Comparison of ENCODE assay signal across 9 mouse cellular contexts in the genomic region with DNA sequence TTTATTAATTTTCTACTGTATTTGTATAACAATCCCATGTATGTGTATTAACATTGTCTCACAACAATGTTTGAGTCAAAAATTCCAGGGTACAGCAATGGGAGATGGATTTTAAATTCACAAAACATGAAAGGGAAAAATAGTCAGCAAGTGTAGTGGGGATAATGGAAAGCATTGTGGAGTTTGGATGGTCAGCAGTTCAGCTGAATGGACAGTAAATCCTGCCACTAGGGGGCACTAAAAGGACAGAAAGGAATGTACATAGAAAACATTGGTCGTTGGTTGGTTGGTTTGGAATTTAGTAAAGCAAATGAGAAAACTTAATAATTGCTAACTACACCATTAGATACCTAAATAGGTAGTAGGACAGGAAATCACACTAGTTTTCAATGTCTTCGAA.
DNase-seq lines count a peak whose midpoint lies in the region; ATAC-seq and TF ChIP-seq lines count a peak whose summit lies in the region.
"Had no signal": no experiment of that assay in that cellular context is flagged by ENCODE, and none has a peak within 500 bp of the region (broad histone marks: within the 10 kb centered on the region; RNA-seq: fewer than 3 reads in every experiment).

No protein-coding gene starts in this region.

- WGBS in heart, postnatal 0 days = 20% methylated on average over 2 of the region's 2 CpGs
- WGBS in heart, embryonic 12.5 days = 24% methylated on average over 2 of the region's 2 CpGs
- 28% methylated on average over 2 of the region's 2 CpGs for WGBS in forebrain, embryonic 15.5 days

- no peaks in the 10 kb centered on the region for H3K4me1 ChIP-seq in heart, postnatal 0 days (ENCODE audit: control insufficient read depth, insufficient read depth)
- H3K4me1 ChIP-seq in heart, embryonic 12.5 days (replicated peaks) = no peaks in the 10 kb centered on the region
- no peaks in the 10 kb centered on the region for H3K4me1 ChIP-seq in forebrain, embryonic 15.5 days

- no peaks in the 10 kb centered on the region for H3K9me3 ChIP-seq in heart, postnatal 0 days (replicated peaks; ENCODE audit: control insufficient read depth, low read length)
- no peaks in the 10 kb centered on the region for H3K9me3 ChIP-seq in heart, embryonic 12.5 days (replicated peaks)
- H3K9me3 ChIP-seq in forebrain, embryonic 15.5 days = no peaks in the 10 kb centered on the region

- no peak for TF ChIP-seq EP300 in heart, postnatal 0 days (IDR thresholded peaks at IDR 0.05; ENCODE audit: low read depth)

- peak; percentile 32 for DNase-seq in heart, postnatal 0 days (ENCODE audit: low spot score)
- peak; percentile 52 for DNase-seq in A20 (ENCODE audit: low read depth, low spot score)
- peak; percentile 12 to 72 for DNase-seq in adrenal gland, postnatal 36 days
- peak; percentile 3 to 14 for DNase-seq in left cerebral cortex, postnatal 36 days (ENCODE audit: low spot score in 2 of 2)
- peak; percentile 4 to 28 for DNase-seq in right cerebral cortex, postnatal 36 days (ENCODE audit: low spot score in 2 of 2)
- no peak for DNase-seq in urinary bladder, postnatal 10 days (ENCODE audit: low spot score)

- intact Hi-C loops in left cerebral cortex, postnatal 36 days (cut with DNase I) = no loop called here

- no peaks in the 10 kb centered on the region for H3K27me3 ChIP-seq in heart, postnatal 0 days (ENCODE audit: control insufficient read depth, insufficient read depth, low read length)
- H3K27me3 ChIP-seq in heart, embryonic 12.5 days (replicated peaks) = no peaks in the 10 kb centered on the region
- no peaks in the 10 kb centered on the region for H3K27me3 ChIP-seq in forebrain, embryonic 15.5 days

- ATAC-seq in heart, postnatal 0 days (ENCODE audit: insufficient read depth, low read depth) = no peak
- no peak for ATAC-seq in heart, embryonic 12.5 days (ENCODE audit: insufficient number of reproducible peaks, low FRiP score)
- ATAC-seq in forebrain, embryonic 15.5 days (replicated peaks) = 0 out of 2 replicates have a peak, but pooled peaks have one; percentile 46

- no peak overlapping the region for H3K4me2 ChIP-seq in heart, postnatal 0 days (ENCODE audit: low read depth, low read length)
- H3K4me2 ChIP-seq in heart, embryonic 12.5 days = no peak overlapping the region
- H3K4me2 ChIP-seq in forebrain, embryonic 15.5 days (replicated peaks) = no peak overlapping the region

- TF ChIP-seq CTCF in heart, postnatal 0 days (IDR thresholded peaks at IDR 0.05; ENCODE audit: low read depth) = peak; percentile 68

- H3K9ac ChIP-seq in heart, postnatal 0 days (replicated peaks; ENCODE audit: low read depth, low read length) = no peak overlapping the region
- H3K9ac ChIP-seq in heart, embryonic 12.5 days = no peak overlapping the region
- no peak overlapping the region for H3K9ac ChIP-seq in forebrain, embryonic 15.5 days (replicated peaks)

- H3K4me3 ChIP-seq in heart, postnatal 0 days (ENCODE audit: low read depth, low read length) = no peak overlapping the region
- H3K4me3 ChIP-seq in heart, embryonic 12.5 days = no peak overlapping the region
- H3K4me3 ChIP-seq in forebrain, embryonic 15.5 days = no peak overlapping the region
- H3K4me3 ChIP-seq: myocyte had no signal

- H3K27ac ChIP-seq in heart, postnatal 0 days (ENCODE audit: low read depth) = no peak overlapping the region
- H3K27ac ChIP-seq in heart, embryonic 12.5 days (ENCODE audit: poor library complexity, severe bottlenecking) = no peak overlapping the region
- no peak overlapping the region for H3K27ac ChIP-seq in forebrain, embryonic 15.5 days (replicated peaks)

- no peaks in the 10 kb centered on the region for H3K36me3 ChIP-seq in heart, postnatal 0 days (replicated peaks; ENCODE audit: control insufficient read depth, insufficient read depth, low read length)
- no peaks in the 10 kb centered on the region for H3K36me3 ChIP-seq in heart, embryonic 12.5 days
- no peaks in the 10 kb centered on the region for H3K36me3 ChIP-seq in forebrain, embryonic 15.5 days
